Mouse (Mus musculus): ENCODE results near the gene Ppp1r13b.
A peak's percentile ranks its signal among the peaks of the same experiment; 100 is the strongest.

DNA sequence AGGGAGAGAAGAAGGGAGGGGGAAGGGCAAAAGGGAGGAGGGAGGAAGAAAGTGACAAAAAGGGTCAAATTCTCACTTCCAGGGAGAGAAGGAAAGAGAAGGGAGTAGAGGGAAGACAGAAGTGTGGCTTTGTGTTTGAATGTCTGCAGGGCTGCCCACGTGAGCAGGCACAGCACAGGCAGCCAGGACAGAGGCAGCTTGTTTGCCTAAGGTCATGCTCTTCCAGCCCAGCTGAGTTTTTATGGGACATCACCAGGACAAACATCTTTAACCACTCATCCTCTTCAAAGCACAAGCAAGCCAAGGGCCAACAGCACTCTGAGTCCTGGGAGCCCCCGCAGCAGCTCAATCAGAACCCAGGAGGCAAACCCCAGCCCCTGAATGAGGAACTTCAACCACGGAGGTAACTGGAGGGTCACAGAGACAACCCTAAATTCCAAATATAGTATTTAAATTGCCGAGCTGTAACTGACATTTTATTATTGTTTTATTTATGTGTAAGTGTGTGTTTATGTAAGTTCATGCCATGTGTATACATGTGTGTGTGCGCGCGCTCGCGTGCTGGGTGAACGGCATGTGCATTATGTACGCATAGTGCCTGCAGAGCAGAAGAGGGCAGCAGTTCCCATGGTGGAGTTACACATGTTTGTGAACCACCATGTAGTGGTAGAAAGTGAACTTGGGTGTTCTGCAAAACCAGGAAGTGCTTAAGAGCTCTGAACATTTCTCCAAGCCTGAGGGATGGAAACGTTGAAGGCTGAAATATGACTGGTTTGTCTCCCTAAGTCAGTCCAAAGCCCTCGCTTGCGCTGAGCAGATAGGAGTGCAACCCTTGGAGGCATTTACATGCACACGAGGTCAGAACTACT, 65.1 kb downstream of the Ppp1r13b start:
- TF ChIP-seq CTCF (IDR thresholded peaks at IDR 0.05; ENCODE audit: low read depth) (peak; percentile 17; the same call in 1 of the 2 replicates), EP300 (optimal IDR thresholded peaks at IDR 0.05) (no peak)
